Mouse (Mus musculus) hindbrain, embryonic 13.5 days (tissue): ENCODE data around the gene Kctd17. TPM values are rescaled to one million over a fixed set of nuclear protein-coding genes. Genes with fewer than 3 reads are reported as not detected.

Experiments used
- ATAC-seq: fragments of 200-750 bp; cut with Nextera tagmentation; 2 replicates; pipeline ENCODE4 v1.8.0; 2017; ENCODE audit warnings: moderate TSS enrichment; ENCODE audit not compliant: low FRiP score
- H3K27ac ChIP-seq: fragments of 300-500 bp; sonication (generic); 2 replicates; pipeline ENCODE4 v1.5.1; 2015; ENCODE audit warnings: inconsistent platforms, mild to moderate bottlenecking, moderate library complexity
- H3K27me3 ChIP-seq: fragments of 300-500 bp; sonication (generic); 2 replicates; pipeline ENCODE4 v1.6.1; 2015; ENCODE audit warnings: mild to moderate bottlenecking, inconsistent platforms
- H3K36me3 ChIP-seq: fragments of 300-500 bp; sonication (generic); 2 replicates; pipeline ENCODE4 v1.6.1; 2015; ENCODE audit warnings: mild to moderate bottlenecking, inconsistent platforms
- H3K4me1 ChIP-seq: fragments of 300-500 bp; sonication (generic); replicated peaks from 2 replicates; pipeline ENCODE4 v1.6.1; 2015; ENCODE audit warnings: inconsistent platforms
- H3K4me2 ChIP-seq: fragments of 300-500 bp; sonication (generic); 2 replicates; pipeline ENCODE4 v1.6.1; 2015; ENCODE audit warnings: inconsistent platforms, mild to moderate bottlenecking, moderate library complexity
- H3K4me3 ChIP-seq: fragments of 300-500 bp; sonication (generic); 2 replicates; pipeline ENCODE4 v1.5.1; 2015; ENCODE audit warnings: mild to moderate bottlenecking, inconsistent platforms
- H3K9ac ChIP-seq: fragments of 300-500 bp; sonication (generic); 2 replicates; pipeline ENCODE4 v1.6.1; 2015; ENCODE audit warnings: mild to moderate bottlenecking, inconsistent platforms
- H3K9me3 ChIP-seq: fragments of 300-500 bp; sonication (generic); 2 replicates; pipeline ENCODE4 v1.6.1; 2016; ENCODE audit warnings: inconsistent platforms
- WGBS: fragments of 180-500 bp; shearing (Covaris S2); methylation state at CpG from one replicate; pipeline ENCODE4 v1.1.7; 2015; 5-methylcytosine and 5-hydroxymethylcytosine counted together
- polyA plus RNA-seq: library from polyadenylated mRNA; unstranded; fragments of >200 nt; fragmentation: Nextera tagmentation; extraction: Ambion mirVana; gene quantifications from 2 replicates; pipeline ENCODE4 v1.2.1, GENCODE M21; 2015

Kctd17 gene
- polyA plus RNA-seq, 1 experiment from 2014 or later: 114 TPM

DNA sequence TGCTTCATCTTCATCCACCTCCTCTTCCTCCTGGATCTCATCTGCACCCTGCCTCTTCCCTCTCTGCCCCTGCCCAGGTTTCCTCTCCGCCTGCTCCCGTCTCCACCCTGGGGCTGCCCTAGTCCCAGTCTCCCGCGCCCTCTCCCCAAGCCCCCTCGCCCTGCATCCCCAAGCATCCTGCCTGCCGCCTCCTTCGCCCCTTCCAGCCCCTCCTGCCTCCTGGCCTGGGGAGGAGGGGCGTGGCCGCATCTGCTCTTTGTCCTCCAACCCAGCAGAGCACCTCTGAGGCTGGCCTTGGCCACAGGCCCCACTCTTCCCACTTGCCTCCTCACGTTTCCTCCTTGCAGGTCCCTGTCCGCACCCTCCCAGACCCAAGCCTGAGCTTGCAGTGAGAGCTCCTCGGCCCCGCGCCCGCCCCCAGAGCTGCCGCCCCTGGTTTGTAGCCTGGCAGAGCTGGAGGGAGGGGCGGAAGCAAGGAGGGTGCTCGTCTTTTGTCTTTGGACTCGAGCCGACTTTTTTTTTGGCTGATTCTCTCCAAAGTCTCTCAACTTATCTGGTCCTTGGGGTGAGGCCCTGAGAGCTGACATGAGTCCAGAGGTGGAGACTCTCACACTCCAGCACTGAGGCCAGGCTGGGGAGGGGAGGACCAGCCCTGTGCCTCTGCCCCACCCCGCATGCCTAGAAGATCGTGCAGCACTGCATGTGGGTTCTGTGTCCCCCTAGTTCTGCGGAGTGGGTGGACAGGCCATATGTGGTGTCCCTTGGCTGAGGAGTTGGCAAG is 9.1 kb downstream of the Kctd17 start:
- Histone ChIP-seq H3K36me3 (peaks cover 41% of the 10 kb centered on the region), H3K27ac (peak overlapping the region; percentile 79), H3K4me2 (peak overlapping the region; percentile 51), H3K9ac (peak overlapping the region; percentile 71), H3K4me3 (no peak overlapping the region), H3K4me1 (peaks cover 60% of the 10 kb centered on the region), H3K27me3 (0 out of 2 replicates have a peak, but pooled peaks cover 10% of the 10 kb centered on the region), H3K9me3 (no peaks in the 10 kb centered on the region)
- no peak for ATAC-seq
- 15% methylated on average over 23 of the region's 23 CpGs for WGBS

DNA sequence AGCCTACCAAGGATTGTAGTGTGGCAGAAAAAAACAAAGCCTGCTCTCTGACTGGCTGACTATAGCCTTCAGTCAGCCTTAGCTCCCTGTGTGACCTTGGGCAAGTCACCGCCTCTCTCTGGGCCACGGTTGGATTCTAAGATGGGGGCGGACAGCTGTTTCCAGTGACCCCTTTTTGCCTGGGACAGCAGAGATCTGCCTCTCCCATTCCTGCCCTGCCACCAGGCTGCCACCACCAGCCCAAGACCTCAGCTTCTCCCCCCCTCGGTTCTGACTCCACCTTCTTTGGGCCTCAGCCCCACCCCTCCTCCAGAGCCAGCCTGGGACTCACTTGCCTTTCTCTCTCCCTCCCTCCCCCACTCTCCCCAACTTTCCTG is 9.6 kb downstream of the Kctd17 start:
- Histone ChIP-seq H3K27ac (no peak overlapping the region), H3K4me2 (no peak overlapping the region)

DNA sequence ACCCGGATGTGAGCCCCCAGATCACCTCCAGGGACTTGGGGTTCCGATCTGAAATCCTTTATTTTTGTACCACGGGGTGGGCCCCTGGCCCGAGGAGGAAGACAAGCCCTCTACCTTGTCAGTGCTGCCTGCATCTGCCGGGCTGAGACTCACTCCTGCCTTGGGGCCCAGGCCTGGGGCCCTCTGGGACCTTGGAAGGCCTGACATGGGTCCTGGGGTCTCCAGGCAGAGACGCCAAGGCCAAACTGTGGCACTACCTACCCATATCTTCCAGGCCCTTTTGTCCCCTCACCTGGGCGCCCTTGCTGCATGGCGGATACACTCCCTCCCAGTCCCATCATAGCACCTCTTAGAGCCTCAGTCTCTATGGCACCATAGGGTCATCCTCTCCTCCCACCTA is 10.1 kb downstream of the Kctd17 start:
- Histone ChIP-seq H3K4me1 (peaks cover 63% of the 10 kb centered on the region), H3K36me3 (peaks cover 33% of the 10 kb centered on the region), H3K9ac (peak overlapping the region; percentile 51; the same call in 1 of the 2 replicates), H3K9me3 (no peaks in the 10 kb centered on the region), H3K27me3 (0 out of 2 replicates have a peak, but pooled peaks cover 10% of the 10 kb centered on the region), H3K27ac (no peak overlapping the region), H3K4me3 (no peak overlapping the region), H3K4me2 (no peak overlapping the region)
- no peak for ATAC-seq
- 53% methylated on average over 8 of the region's 8 CpGs for WGBS

More for the DNA sequence above, 9.6 kb downstream of the Kctd17 start:
- WGBS: 44% methylated on average over 4 of the region's 4 CpGs
- Histone ChIP-seq H3K9ac (no peak overlapping the region), H3K4me1 (peaks cover 60% of the 10 kb centered on the region), H3K27me3 (0 out of 2 replicates have a peak, but pooled peaks cover 10% of the 10 kb centered on the region), H3K9me3 (no peaks in the 10 kb centered on the region), H3K4me3 (no peak overlapping the region), H3K36me3 (peaks cover 38% of the 10 kb centered on the region)
- no peak for ATAC-seq

DNA sequence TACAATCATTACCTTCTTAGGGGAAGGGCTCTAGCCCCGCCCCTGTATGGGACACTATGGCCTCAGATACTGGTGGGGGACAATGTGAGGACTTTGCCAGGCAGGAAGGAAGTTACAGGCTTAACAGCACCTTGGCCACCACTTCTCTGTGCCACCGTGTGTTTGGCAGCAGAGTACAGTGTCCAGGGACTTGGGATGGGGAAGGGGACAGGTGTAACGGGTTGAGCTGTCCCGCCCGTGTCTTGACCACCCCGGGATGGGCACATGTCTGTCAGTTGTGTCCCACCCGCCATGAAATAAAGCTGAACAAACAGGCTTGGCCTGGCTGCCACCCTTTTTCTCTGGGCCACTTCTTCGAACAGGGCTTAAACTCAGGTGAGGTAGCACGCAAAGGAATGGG is 10.6 kb downstream of the Kctd17 start:
- H3K4me2 ChIP-seq: no peak overlapping the region
- ATAC-seq: no peak
- no peak overlapping the region for H3K9ac ChIP-seq
- H3K36me3 ChIP-seq: peaks cover 28% of the 10 kb centered on the region
- H3K4me3 ChIP-seq: no peak overlapping the region
- WGBS: 58% methylated on average over 9 of the region's 9 CpGs
- H3K27ac ChIP-seq: no peak overlapping the region
- peaks cover 66% of the 10 kb centered on the region for H3K4me1 ChIP-seq
- no peaks in the 10 kb centered on the region for H3K9me3 ChIP-seq
- H3K27me3 ChIP-seq: 0 out of 2 replicates have a peak, but pooled peaks cover 10% of the 10 kb centered on the region

DNA sequence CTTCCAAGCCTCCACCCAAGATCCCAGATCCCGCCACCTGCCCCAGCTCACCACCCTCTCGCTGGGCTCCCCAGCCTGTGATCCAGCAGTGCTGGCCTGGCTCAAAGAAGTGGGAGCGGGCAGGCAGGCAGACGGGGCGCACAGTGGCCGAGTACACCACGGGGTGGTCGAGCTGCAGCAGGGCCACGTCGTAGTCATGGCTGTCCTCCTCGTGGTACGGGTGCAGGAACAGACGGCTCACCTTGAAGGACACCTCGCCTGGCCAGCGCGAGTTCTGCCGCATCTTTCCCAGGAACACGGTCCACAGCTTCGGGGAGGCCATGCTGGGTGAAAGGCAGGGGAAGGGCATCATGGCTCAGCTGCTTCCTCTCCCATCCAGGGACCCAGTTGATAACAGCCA is 13.9 kb downstream of the Kctd17 start:
- Histone ChIP-seq H3K27me3 (0 out of 2 replicates have a peak, but pooled peaks cover 4% of the 10 kb centered on the region), H3K4me1 (peaks cover 35% of the 10 kb centered on the region), H3K27ac (no peak overlapping the region), H3K4me3 (no peak overlapping the region), H3K36me3 (peaks cover 9% of the 10 kb centered on the region; the same call in 1 of the 2 replicates), H3K4me2 (no peak overlapping the region), H3K9ac (no peak overlapping the region), H3K9me3 (no peaks in the 10 kb centered on the region)
- no peak for ATAC-seq
- WGBS: 90% methylated on average over 19 of the region's 19 CpGs

DNA sequence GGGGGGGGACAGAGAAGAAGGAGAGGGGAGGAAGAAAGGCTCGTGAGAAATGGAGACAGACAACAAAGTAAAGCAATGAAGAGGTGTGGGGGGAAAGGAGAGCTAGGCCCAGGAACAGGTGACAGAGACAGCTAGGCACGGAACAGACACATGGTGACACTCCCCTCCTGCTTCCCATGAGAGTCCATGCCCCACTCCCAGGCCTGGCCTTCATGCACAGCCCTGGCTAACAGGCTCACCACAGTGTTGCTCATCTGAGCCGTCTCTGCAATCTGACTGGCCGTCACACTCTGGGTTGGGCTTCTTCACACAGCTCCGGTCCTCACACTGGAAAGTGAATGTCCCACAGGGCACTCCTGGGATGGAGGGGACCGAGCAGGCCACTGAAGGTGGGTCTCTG is 15.5 kb downstream of the Kctd17 start:
- Histone ChIP-seq H3K4me1 (peaks cover 31% of the 10 kb centered on the region), H3K9ac (peak overlapping the region; percentile 13; the same call in 1 of the 2 replicates), H3K27ac (no peak overlapping the region), H3K4me2 (no peak overlapping the region), H3K36me3 (peaks cover 4% of the 10 kb centered on the region; the same call in 1 of the 2 replicates), H3K27me3 (0 out of 2 replicates have a peak, but pooled peaks cover 1% of the 10 kb centered on the region), H3K9me3 (no peaks in the 10 kb centered on the region), H3K4me3 (no peak overlapping the region)
- ATAC-seq: no peak
- WGBS: 52% methylated on average over 6 of the region's 6 CpGs

DNA sequence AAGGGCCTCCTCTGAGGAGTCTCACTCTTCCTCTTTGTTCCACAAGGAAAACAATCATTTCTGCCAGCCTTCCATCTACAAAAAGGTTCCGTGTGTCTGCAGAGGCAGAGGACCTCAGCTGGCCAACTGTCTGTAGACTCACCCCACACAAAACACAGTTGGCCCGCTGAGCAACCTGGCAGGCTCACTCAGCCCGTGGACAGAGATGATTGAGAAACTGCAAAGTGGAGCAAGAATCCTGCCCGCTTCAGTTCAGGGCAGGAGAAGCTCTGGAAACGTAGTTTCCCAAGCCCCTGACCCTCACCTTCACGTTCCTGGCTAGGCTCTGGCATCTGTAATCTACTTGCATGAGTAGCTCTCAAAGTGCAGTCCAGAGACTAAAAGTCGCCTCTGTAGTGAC is 18.8 kb downstream of the Kctd17 start:
- H3K27me3 ChIP-seq: no peaks in the 10 kb centered on the region
- H3K4me1 ChIP-seq: peaks cover 32% of the 10 kb centered on the region
- no peaks in the 10 kb centered on the region for H3K36me3 ChIP-seq
- H3K9me3 ChIP-seq: no peaks in the 10 kb centered on the region
- H3K4me2 ChIP-seq: no peak overlapping the region
- H3K27ac ChIP-seq: no peak overlapping the region
- no peak overlapping the region for H3K9ac ChIP-seq
- no peak overlapping the region for H3K4me3 ChIP-seq
- ATAC-seq: no peak
- 48% methylated on average over 7 of the region's 7 CpGs for WGBS

DNA sequence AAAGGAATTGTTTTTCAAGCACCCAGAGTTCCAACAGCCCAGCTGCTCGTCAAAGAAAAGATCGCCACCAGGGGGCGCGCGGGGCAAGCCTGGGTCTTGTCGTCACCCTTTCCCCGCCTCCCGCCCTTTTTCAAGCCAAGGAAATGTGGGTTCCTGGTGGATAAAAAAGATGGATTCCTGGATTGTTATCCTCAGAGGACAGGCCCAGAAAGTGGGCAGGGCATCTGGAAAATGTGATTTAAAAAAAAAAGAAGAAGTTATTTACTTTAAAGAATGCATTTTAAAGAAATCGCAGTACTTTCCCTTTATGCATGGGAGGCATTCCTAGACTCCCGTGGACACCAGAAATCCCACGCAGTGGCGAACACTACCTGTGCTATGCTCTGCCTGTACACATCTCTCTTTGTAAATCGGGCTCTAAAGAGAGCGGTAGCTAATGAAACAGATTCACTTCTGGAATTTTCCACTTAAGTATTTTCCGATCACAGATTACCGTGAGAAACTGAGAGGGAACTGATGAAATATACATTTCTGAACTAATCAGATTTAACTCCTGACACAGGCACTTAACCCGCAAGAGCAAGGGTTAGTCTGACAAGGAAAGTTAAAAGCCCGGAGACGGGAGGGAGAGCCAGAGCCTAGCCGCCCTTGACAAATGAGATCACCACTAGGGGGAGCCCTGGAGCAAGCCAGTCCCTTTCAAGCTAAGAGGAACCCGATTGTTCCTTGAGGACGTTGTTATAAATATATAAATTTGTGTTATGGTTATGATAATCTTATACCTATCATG is 19.6 kb downstream of the Kctd17 start:
- no peaks in the 10 kb centered on the region for H3K9me3 ChIP-seq
- under 1% methylated on average over 22 of the region's 22 CpGs for WGBS
- H3K36me3 ChIP-seq: no peaks in the 10 kb centered on the region
- peak overlapping the region; percentile 73 for H3K27ac ChIP-seq
- peak overlapping the region; percentile 30 for H3K4me3 ChIP-seq
- peaks cover 32% of the 10 kb centered on the region for H3K4me1 ChIP-seq
- ATAC-seq: peak; percentile 46; the same call in 1 of the 2 replicates
- H3K9ac ChIP-seq: peak overlapping the region; percentile 60
- peak overlapping the region; percentile 62 for H3K4me2 ChIP-seq
- H3K27me3 ChIP-seq: no peaks in the 10 kb centered on the region

DNA sequence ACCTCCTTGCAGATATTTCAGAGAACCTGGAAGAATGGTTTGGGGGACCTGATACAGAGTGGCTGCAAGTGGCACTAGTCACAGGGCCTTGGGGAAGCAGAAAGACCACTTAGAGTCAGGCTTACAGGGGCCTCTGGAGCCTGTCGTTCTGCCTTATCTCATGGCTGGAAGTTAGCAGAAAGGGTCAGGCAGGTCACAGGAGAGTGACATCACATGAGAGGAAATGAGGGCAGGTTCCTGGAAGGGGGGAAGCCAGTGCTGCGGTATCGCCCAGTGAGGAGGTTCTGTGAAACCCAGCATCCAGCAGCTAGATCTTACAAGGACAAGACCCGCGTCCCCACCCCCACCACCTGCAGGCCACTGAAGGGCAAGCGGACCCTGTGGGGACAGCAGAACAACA is 20.8 kb downstream of the Kctd17 start:
- H3K27ac ChIP-seq: no peak overlapping the region
- no peak for ATAC-seq
- no peak overlapping the region for H3K9ac ChIP-seq
- no peaks in the 10 kb centered on the region for H3K27me3 ChIP-seq
- H3K4me1 ChIP-seq: peaks cover 24% of the 10 kb centered on the region
- 79% methylated on average over 6 of the region's 6 CpGs for WGBS
- no peak overlapping the region for H3K4me2 ChIP-seq
- no peaks in the 10 kb centered on the region for H3K36me3 ChIP-seq
- no peak overlapping the region for H3K4me3 ChIP-seq
- no peaks in the 10 kb centered on the region for H3K9me3 ChIP-seq

DNA sequence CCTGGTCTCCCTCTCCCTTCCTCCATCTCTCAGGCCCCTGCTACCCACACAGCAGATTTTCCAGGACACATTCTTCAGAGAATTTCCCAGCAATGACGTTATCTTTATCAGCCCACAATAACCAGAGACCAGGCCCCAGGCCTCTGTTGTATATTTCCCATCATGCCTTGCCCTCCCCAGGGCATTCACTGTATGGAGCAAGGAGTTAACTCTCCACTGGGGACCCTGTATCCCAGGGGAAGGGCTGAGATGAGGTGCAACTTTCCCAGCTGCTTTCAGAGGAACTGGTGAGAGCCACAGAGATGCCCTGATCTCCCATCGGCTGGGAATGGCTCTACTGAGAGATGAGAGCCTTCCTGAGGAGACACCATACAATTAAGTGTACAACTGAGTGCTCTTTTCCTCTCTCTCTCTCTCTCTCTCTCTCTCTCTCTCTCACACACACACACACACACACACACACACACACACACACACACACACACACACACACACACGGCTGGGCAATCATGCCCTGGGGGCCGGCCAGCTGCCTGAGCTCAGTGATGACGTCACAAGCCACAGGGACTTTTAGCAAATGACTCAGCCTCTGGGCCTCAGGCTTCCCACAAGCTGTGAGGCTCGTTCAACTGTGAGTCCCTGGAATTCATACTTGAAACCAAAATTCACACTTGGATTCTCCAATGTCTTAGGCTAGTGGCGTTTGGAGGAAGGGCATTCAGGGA is 21.5 kb downstream of the Kctd17 start:
- Histone ChIP-seq H3K4me3 (no peak overlapping the region), H3K27me3 (no peaks in the 10 kb centered on the region), H3K9me3 (no peaks in the 10 kb centered on the region), H3K36me3 (no peaks in the 10 kb centered on the region), H3K27ac (peak overlapping the region; percentile 62), H3K9ac (no peak overlapping the region), H3K4me1 (peaks cover 24% of the 10 kb centered on the region), H3K4me2 (no peak overlapping the region)
- ATAC-seq: no peak
- 28% methylated on average over 7 of the region's 7 CpGs for WGBS

DNA sequence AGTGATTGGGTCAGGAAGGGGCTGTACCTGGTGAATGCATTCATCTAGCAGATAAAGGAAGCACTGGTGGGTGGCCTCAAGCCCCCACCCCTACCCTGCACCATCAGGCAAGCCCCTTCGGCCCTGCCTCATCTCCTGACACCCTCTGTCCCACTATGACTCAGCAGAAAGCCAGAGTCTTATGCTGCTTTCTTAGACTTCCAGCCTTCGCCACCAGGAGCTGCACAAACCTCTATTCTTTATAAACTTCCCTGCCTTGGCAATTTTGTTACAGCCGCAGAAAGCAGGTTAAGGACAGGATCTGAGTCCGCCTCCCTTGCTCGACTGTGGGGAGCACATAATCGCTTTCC is 22.0 kb downstream of the Kctd17 start:
- Histone ChIP-seq H3K4me2 (no peak overlapping the region), H3K27me3 (no peaks in the 10 kb centered on the region), H3K27ac (no peak overlapping the region; the same call in 1 of the 2 replicates), H3K9ac (no peak overlapping the region), H3K36me3 (no peaks in the 10 kb centered on the region), H3K9me3 (no peaks in the 10 kb centered on the region), H3K4me3 (no peak overlapping the region), H3K4me1 (peaks cover 28% of the 10 kb centered on the region)
- 83% methylated on average over 6 of the region's 6 CpGs for WGBS
- no peak for ATAC-seq

DNA sequence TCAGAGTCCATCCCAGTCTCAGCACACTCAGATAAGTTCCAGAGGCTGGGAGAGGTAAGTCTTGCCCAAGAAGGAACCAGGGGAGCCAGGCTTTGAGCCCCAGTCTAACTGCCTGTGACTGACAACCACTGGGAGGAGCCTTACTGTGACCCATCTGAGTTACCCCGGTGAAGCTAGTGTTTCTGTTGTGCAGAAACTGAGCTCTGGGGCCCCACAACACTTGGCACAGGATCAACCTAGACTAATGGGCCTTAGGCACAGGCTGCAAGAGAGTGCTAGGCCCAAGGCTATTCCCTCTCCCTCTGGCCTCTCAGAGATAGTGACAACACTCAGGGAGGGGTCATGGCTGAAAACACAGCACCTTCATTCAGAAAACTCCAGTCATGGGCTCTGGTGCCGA is 22.8 kb downstream of the Kctd17 start:
- Histone ChIP-seq H3K4me2 (no peak overlapping the region), H3K27me3 (no peaks in the 10 kb centered on the region), H3K9ac (no peak overlapping the region), H3K4me3 (no peak overlapping the region), H3K36me3 (no peaks in the 10 kb centered on the region), H3K4me1 (peaks cover 35% of the 10 kb centered on the region), H3K9me3 (no peaks in the 10 kb centered on the region), H3K27ac (no peak overlapping the region)
- 78% methylated on average over 2 of the region's 2 CpGs for WGBS
- no peak for ATAC-seq
